Mouse (Mus musculus): ENCODE data around the gene Cep131.
A peak's percentile ranks its signal among the peaks of the same experiment; 100 is the strongest.

Gene Cep131

DNA sequence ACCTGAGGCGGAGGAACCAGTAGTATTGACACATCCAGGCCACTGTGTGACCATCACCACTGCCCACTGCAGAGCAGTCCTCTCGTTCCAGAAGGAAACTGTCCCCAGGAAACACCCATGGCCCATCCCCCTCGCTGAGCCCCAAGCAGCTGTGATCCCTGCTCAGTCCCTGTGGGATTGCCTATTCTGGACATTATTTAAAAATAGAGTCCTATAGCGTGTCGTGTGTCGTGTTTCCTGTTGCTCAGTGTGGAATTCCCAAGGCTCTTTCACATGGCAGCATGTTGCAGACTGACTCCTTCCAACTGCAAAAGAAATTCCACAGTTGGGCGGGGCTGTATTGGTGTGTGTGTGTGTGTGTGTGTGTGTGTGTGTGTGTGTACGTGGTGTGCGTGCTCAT lies 34.4 kb downstream of the Cep131 start:
- DNase-seq (ENCODE audit: low spot score in 2 of 2) = no peak

GRCm38 (mm10) chr11:120051124-120051811 lies 35.4 kb downstream of the Cep131 start:
- no peak for DNase-seq (ENCODE audit: low spot score in 2 of 2)

GRCm38 (mm10) chr11:120049067-120049466 lies 37.6 kb downstream of the Cep131 start:
- DNase-seq (ENCODE audit: low spot score in 2 of 2) = no peak

- DNase-seq (ENCODE audit: low spot score in 2 of 2) = no peak
Observed at GRCm38 (mm10) chr11:120048252-120048556, 38.4 kb downstream of the Cep131 start.

DNA sequence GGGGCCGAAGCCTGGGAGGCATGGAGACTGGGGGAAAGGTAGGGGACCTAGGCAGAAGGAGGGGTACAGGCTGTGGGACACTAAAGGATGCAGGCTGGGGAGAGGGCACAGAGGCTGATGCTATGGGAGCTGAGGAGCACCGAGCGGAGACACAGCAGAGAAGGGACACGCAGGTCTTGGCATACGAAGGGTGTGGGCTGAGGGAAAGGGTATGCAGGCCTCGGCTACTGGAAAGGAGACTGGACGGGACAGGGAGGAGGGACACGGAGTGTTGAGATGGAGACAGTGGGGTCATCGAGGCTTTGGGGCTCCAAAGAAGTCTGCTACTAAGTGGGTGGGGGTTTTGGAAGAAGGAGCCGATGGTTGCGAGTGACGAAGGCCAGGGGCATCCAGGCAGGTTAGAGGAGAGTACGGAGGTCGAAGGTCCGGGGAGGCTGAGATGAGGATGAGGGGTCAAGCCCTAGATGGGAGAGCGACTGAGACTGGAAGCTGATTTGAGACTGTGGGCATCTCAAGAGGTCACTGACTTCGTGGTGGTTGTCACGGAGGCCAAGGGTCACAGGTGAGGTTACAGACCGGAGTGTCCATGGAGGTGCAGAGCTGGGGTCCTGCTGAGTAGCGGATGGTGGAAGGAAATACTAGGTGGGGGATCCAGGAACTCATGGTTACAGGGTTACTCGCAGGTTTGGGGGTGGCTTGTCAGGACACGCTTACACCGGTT lies 38.9 kb downstream of the Cep131 start:
- no peak for DNase-seq (ENCODE audit: low spot score in 2 of 2)

- no peak for DNase-seq (ENCODE audit: low spot score in 2 of 2)
Observed at GRCm38 (mm10) chr11:120046553-120047191, 40.0 kb downstream of the Cep131 start, which contains the start of gene Aatk. TSS of gene Aatk (minus strand) at chr11:120047167.

DNA sequence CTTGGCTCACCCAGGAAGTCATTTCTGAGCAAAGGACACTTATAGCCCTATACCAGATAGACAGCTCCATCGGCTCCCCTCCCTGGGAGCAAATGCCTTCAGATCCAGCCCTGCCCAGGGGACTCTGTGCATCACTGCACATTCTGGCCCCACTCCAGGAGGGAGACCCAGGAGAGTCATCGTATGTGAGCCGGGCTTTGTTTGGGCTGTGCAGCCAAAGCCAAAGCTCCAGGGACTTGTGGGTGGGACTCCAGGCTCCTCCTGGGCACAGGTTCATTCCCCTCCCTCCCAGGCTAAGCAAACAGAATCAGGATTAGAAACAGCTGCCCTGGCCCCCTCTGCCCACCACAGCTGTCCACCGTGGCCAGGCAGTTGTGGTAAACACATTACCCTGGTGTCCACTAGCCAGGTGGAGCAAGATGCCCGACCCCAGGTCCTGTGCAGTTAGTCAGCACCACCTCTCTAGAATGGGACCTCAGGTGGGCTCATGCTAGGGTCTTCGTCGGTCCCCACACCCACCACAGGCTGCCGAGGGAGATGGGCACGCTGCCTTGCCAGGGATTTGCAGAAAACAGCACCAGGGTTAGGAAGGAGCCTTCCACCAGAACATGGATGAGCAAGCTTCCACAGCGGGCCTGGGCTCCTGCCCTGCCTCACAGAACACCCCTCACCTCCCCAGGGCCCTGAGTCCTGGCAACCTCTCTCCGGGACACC lies 40.6 kb downstream of the Cep131 start:
- DNase-seq (ENCODE audit: low spot score in 2 of 2) = no peak

DNA sequence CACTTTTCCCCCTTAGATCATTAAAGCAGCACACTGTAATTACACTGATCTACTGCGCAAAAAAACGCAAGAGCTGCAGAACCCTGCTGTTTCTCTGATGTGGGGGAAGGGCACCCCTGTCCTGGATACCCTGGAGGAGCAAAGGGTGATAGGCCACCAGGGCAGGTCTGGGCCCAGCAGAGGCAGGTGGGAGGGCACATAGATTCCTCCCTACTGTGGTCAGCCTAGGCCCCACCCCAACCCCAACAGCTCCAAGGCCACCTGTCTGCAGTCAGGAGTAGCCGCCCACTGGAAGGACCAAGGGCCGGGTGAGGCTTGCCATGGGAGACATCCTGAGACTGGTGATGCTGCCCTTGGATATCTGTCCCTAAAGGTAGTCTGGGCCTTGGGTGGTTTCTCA lies 41.3 kb downstream of the Cep131 start:
- DNase-seq (ENCODE audit: low spot score in 2 of 2) = no peak

- DNase-seq (ENCODE audit: low spot score in 2 of 2) = no peak
Observed at GRCm38 (mm10) chr11:120042141-120042838, 44.3 kb downstream of the Cep131 start.

DNA sequence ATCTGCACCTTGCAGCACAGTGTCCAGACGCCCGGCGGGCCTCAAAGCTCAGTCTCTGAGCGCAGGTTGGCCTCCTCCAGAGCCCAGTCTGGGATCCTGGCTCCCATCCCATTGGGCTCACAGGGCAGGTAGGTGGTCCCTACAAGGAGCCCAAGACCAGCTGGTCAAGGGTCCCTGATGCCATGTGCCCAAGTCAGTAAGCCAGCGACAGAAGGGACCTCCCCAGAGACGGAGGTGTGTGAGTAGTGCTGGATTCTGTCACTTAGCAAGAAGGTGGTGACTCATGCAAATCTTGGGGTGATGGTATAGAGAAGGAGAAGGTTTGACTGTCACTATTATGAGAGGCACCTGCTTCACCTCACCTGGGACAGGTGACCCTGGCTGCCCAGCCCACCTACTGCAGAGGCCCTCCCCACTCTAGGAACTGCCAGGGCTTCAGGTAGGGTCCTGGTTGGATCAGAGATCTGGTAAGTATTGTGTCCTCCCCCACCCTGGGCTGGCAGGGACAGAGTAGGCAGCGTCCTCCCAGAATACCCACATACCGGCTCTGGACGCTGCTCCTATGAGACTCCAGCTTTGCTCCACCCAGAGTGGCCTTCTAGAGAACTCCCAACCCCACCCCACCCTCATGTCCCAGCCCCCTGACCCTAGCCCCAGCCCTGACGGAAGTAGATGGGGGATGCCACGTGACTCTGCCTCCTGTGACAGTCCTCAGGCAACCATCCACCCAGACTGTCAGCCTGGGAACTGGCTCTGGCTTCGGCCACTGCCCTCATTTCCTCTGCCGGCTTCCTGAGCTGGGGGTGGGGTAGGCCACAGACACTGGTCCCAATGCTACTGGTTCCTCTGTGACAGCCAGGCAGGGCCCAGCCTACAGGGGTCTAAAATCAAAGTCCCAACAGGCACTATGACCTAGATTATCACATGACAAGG lies 45.2 kb downstream of the Cep131 start:
- DNase-seq (ENCODE audit: low spot score in 2 of 2) = peak in 1 of 2 experiments; percentile 60

DNA sequence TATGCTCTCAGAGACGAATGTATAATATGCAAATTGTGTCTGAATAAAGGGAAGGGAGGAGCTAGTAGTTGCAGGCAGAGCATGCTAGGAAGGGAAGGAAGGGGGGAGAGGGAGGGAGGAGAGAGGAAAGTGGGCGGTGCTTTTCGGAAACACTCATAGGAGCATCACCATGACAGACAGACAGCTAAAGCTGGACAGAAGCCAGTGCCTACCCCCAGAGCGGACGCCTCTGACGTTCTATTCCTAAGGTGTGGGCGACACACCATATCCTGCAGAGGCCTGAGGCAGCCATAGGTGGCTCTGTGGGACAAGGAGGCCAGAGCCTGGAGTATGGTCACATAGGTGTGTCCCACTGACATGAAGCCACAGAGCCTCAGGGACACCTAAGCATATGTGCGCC lies 46.2 kb downstream of the Cep131 start:
- no peak for DNase-seq (ENCODE audit: low spot score in 2 of 2)

GRCm38 (mm10) chr11:120039581-120039980 lies 47.0 kb downstream of the Cep131 start:
- no peak for DNase-seq (ENCODE audit: low spot score in 2 of 2)

GRCm38 (mm10) chr11:120034762-120035161 lies 51.9 kb downstream of the Cep131 start:
- no peak for DNase-seq (ENCODE audit: low spot score in 2 of 2)

GRCm38 (mm10) chr11:120034306-120034705 lies 52.3 kb downstream of the Cep131 start:
- no peak for DNase-seq (ENCODE audit: low spot score in 2 of 2)

GRCm38 (mm10) chr11:120033473-120033872 lies 53.2 kb downstream of the Cep131 start:
- no peak for DNase-seq (ENCODE audit: low spot score in 2 of 2)

DNA sequence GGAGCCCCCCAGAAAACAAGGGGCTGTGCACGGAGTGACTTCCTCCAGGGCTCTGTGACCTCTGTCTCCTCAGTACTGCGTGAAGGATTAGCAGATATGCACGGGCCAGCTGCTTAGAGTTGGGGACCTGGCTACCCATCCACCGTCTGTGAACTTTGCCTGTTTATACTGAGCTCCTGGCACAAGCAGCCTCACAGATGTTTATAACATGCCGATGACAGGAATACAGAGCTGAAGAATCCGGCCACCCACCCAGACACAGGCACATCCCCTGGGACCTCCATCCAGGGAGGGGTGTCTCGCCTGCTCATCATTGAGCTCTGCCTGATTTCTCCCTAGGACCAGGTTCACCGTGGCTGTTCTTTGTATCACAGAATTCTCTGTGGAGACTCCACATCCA lies 54.6 kb downstream of the Cep131 start:
- no peak for DNase-seq (ENCODE audit: low spot score in 2 of 2)

DNA sequence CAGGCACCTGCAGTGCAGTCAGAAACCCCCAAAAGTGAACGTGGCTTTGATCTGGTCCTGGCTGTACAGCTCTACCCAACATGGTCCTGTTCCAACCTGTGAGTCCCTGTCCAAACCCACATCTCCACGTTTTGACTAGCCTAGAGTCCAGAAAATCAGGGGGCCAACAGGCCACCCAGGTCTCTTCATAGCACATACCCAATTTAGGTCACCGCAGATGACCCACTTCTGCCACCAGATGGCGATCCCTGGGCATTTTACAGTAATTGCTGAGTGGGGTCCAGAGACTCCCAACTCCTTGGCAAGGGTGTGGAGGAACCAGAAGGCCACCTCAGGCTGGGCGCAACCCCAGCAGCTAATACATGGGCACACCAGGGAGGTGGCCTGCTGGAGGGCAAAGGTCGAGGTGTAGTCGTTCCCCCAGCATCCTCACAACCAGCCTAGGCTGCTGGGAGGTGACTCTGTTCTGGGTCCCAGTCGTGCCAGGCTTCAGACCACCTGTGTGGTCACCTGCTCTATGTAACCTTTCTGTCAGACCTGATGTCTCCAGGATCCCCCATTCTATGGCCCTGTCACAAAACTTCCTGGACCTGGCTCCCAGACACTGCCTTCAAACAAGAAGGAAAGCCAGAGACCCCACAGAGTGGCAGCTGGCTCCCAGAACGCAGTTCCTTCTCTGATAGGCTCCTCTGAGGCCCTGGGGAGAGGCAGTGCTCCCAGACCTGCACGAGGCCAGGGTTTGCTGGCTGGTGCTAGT lies 56.3 kb downstream of the Cep131 start:
- peak; percentile 42 to 66 for DNase-seq (ENCODE audit: low spot score in 2 of 2)

DNA sequence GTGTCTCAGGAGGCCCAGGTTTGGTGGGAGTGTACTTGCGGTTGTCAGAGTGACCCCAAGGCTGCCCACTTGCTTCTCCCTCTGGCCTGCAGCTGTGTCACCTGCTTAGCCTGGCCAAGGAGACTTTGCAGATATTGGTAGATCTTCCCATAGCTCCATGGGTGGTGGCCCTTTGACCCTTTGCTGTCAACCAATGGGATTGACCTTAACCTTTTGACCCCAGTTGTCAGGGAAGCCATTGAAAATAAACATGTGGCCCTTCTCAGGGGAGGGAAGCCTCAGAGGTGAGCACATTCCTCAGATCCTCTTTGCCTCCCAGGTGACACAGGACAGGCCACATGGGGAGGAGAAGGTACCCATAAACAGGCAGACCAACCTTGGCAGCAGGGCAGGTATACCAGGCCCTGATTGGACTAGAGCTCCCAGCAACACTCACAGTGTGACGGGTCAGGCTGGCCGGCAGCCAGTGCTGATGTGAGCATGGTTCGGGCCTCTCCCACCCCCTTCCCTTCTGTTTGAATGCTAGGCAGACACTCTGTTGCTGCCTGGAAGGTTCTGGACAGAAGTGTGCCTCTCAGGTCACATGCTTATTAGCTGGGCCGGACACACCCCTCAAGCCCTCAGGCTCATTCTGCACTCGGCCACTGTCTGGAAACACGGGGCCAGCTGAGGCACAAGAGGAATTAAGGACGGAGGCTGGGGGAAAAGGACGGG lies 57.0 kb downstream of the Cep131 start:
- no peak for DNase-seq (ENCODE audit: low spot score in 2 of 2)
